Mouse (Mus musculus) stomach, embryonic 16.5 days (tissue): ENCODE results near the gene Xcl1. TPM values are rescaled to one million over a fixed set of nuclear protein-coding genes. Genes with fewer than 3 reads are reported as not detected.

Experiments
- polyA plus RNA-seq: library from polyadenylated mRNA; unstranded; fragments of >200 nt; fragmentation: Nextera tagmentation; extraction: Ambion mirVana; gene quantifications from 2 replicates; pipeline ENCODE4 v1.2.1, GENCODE M21; 2015

Gene Xcl1
- polyA plus RNA-seq, 1 experiment from 2014 or later: not detected

Other genes with a start within 250 kb of the Xcl1 start
- 111 and 134 TPM in 2 replicates for gene Dpt, start 138.9 kb downstream of the Xcl1 start, polyA plus RNA-seq
- gene Tbx19, start 225.2 kb upstream of the Xcl1 start, polyA plus RNA-seq: not detected in 2 replicates